Mouse (Mus musculus): ENCODE measurements around the gene Apoe. TPM values are rescaled to one million over a fixed set of nuclear protein-coding genes. Genes with fewer than 3 reads are reported as not detected.

The Apoe gene
- polyA plus RNA-seq, 1 experiment from 2014 or later = 404 TPM

DNA sequence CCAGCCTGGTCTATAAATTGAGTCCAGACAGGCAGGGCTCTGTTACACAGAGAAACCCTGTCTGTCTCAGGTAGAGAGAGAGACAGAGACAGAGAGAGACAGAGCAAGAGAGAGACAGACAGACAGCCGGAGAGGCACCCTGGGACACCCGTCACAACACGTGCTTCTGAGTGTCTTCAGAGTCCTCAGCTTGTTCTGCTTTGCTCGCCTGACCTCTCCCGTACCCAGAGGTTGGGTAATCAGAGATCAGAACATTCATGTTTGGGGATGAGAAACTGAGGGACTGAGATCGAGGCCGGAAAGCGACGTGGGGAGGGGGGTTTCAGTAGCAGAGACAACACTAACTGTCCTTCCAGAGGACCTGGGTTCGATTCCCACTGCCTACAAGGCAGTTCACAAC is 23.2 kb downstream of the Apoe start:
- no peaks in the 10 kb centered on the region for H3K27me3 ChIP-seq (ENCODE audit: insufficient read depth, low read length)
- H3K9me3 ChIP-seq (ENCODE audit: low read depth, low read length) = no peaks in the 10 kb centered on the region
- no peak overlapping the region for H3K9ac ChIP-seq
- DNase-seq (no peak), ATAC-seq (ENCODE audit: insufficient read depth) (no peak)
- no peaks in the 10 kb centered on the region for H3K36me3 ChIP-seq (ENCODE audit: insufficient read depth)
- no peak overlapping the region for H3K4me2 ChIP-seq
- no peak overlapping the region for H3K4me3 ChIP-seq (ENCODE audit: low read depth, low read length)
- TF ChIP-seq CTCF (IDR thresholded peaks at IDR 0.05; ENCODE audit: low read depth) = no peak
- 83% methylated on average over 10 of the region's 10 CpGs for whole genome bisulfite sequencing
- H3K4me1 ChIP-seq (ENCODE audit: insufficient read depth) = no peaks in the 10 kb centered on the region
- no peak overlapping the region for H3K27ac ChIP-seq (ENCODE audit: low read depth)

DNA sequence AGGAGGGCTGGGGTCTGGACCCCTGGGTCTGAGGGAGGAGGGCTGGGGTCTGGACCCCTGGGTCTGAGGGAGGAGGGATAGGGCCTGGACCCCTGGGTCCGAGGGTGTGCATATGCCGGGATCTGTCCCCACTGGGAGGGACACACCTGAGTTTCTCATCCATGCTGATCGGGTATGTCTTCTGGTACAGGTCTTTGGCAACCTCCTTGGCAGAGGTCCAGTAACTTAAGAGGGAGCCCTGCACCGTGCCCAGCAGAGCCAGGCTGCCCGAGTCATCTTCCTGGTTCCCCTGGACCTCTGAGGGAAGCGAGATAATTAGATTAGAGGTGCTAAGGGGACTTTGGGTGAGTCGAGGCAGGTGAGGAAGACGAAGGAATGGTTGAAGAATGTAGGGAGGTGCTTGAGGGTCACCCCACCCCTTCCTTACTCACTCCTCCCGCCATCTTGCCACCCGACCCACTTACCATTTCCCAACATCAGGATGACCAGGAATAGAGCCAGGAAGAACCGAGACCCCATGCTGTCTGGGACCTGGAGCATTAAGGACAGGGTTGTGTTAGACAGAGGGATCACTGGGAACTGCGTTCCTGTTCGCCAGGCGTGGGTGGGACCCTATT is 25.8 kb downstream of the Apoe start:
- H3K9ac ChIP-seq = no peak overlapping the region
- H3K4me3 ChIP-seq (ENCODE audit: low read depth, low read length) = no peak overlapping the region
- no peaks in the 10 kb centered on the region for H3K9me3 ChIP-seq (ENCODE audit: low read depth, low read length)
- no peak overlapping the region for H3K4me2 ChIP-seq
- H3K27ac ChIP-seq (ENCODE audit: low read depth) = no peak overlapping the region
- H3K36me3 ChIP-seq (ENCODE audit: insufficient read depth) = no peaks in the 10 kb centered on the region
- 0 out of 2 replicates have a peak, but pooled peaks cover 3% of the 10 kb centered on the region for H3K4me1 ChIP-seq (ENCODE audit: insufficient read depth)
- H3K27me3 ChIP-seq (ENCODE audit: insufficient read depth, low read length) = no peaks in the 10 kb centered on the region
- DNase-seq = no peak
- 54% methylated on average over 14 of the region's 14 CpGs for WGBS
- no peak for ATAC-seq (ENCODE audit: insufficient read depth)
- TF ChIP-seq CTCF (IDR thresholded peaks at IDR 0.05; ENCODE audit: low read depth) = no peak

DNA sequence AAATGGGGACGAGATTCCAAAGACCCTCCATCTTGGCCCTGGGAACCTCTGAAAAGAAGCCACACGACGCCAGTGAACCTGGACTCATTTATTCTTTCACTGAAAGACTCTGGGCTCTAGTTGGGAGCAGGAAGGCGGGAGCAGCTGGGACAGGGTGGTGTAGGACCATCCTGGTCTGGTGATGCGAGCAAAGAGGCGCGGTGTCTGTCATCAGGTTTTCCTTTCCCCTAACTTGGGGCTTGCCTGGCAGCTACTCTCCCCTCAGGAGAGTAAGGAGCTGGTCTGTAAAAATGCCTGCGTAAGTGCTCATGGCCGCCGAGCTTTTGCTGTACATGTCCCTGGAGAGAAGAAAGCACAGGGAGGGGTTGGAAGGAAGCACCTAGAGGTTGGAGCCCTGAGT is 27.5 kb downstream of the Apoe start:
- Histone ChIP-seq H3K4me1 (ENCODE audit: insufficient read depth) (0 out of 2 replicates have a peak, but pooled peaks cover 3% of the 10 kb centered on the region), H3K4me2 (no peak overlapping the region), H3K27me3 (ENCODE audit: insufficient read depth, low read length) (no peaks in the 10 kb centered on the region), H3K4me3 (ENCODE audit: low read depth, low read length) (no peak overlapping the region), H3K27ac (ENCODE audit: low read depth) (no peak overlapping the region), H3K36me3 (ENCODE audit: insufficient read depth) (no peaks in the 10 kb centered on the region), H3K9ac (no peak overlapping the region), H3K9me3 (ENCODE audit: low read depth, low read length) (no peaks in the 10 kb centered on the region)
- DNase-seq = no peak
- no peak for ATAC-seq (ENCODE audit: insufficient read depth)
- TF ChIP-seq CTCF (IDR thresholded peaks at IDR 0.05; ENCODE audit: low read depth) = no peak
- WGBS = 70% methylated on average over 10 of the region's 10 CpGs

DNA sequence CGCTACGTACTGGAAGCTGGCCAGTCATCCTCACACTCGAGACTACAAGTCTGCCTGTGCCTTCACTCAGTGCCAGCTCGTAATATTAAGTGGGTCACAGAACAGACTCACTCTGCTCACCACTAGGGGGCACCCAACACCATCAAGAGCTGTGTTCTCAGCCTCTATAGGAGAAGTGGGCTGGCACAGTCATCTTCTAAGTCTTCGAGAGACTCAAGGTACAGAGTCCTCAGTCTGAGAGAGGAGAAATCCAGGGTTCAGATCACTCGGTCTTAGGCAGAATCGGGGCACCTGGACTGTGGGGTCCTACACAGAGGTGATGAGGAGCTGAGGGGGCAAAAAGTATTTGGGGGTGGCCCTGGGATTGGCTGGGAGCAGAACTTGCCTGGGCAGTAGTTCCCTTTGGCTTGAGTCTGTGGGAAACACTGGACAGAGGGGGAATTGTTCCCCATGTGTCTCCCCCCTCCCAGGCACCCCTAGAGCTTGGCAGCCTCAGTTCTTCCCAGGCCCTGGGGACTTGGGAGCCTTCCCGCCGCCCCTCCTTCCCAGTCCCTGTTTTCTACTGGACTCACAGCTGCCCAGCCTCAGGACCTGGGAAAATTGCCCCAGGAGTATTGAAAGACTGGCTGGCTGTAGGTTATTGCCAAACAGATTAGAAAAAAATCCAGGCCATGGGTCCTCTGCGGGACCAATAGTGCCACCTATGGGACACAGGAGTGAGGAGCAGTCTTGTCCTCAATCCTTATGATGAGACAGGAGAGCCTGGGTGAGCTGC is 29.9 kb downstream of the Apoe start:
- H3K36me3 ChIP-seq (ENCODE audit: insufficient read depth) = no peaks in the 10 kb centered on the region
- DNase-seq (peak; percentile 98), ATAC-seq (ENCODE audit: insufficient read depth) (peak; percentile 82)
- WGBS = 6% methylated on average over 10 of the region's 10 CpGs
- no peaks in the 10 kb centered on the region for H3K27me3 ChIP-seq (ENCODE audit: insufficient read depth, low read length)
- peak overlapping the region; percentile 37; the same call in 1 of the 2 replicates for H3K9ac ChIP-seq
- H3K4me2 ChIP-seq = peak overlapping the region; percentile 46
- 0 out of 2 replicates have a peak, but pooled peaks cover 4% of the 10 kb centered on the region for H3K4me1 ChIP-seq (ENCODE audit: insufficient read depth)
- TF ChIP-seq CTCF (IDR thresholded peaks at IDR 0.05; ENCODE audit: low read depth) = peak; percentile 98
- H3K9me3 ChIP-seq (ENCODE audit: low read depth, low read length) = no peaks in the 10 kb centered on the region
- no peak overlapping the region for H3K4me3 ChIP-seq (ENCODE audit: low read depth, low read length)
- peak overlapping the region; percentile 42; the same call in 1 of the 2 replicates for H3K27ac ChIP-seq (ENCODE audit: low read depth)

DNA sequence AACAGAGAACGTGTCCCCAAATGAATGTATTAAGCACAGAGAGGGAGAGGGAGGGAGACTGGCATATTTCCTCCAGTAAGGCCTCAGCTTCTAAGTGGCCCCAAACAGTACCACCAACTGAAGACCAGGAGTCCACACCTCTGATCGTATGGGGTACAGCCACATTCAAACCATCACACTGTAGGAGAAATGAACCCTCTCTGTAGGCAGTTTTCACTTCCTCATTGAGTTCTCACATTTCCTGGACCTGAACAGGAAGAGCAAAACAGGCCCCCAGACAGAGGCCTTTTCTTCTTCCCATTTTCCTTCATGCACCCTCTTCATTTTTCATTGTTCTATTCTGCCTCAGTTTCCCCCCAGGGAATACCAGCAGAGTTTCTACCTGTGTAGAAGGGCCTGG is 31.6 kb downstream of the Apoe start:
- no peak overlapping the region for H3K27ac ChIP-seq (ENCODE audit: low read depth)

DNA sequence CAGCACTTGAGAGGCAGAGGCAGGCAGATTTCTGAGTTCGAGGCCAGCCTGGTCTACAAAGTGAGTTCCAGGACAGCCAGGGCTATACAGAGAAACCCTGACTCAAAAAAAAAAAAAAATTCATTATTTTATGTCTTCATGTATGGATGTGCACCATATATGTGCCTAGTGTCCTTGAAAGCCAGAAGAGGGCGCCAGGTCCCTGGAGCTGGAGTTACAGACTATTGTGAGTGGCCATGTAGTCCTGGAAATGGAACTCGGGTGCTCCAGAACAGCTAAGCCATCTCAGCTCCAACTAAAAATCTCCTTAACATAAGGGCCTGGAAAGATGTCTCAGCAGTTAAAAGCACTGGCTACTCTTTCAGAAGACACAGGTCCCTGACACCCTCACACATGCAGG is 32.2 kb downstream of the Apoe start:
- no peaks in the 10 kb centered on the region for H3K27me3 ChIP-seq (ENCODE audit: insufficient read depth, low read length)
- no peaks in the 10 kb centered on the region for H3K9me3 ChIP-seq (ENCODE audit: low read depth, low read length)
- TF ChIP-seq CTCF (IDR thresholded peaks at IDR 0.05; ENCODE audit: low read depth) = peak; percentile 25
- ATAC-seq (ENCODE audit: insufficient read depth) = no peak
- peaks cover 12% of the 10 kb centered on the region; the same call in 1 of the 2 replicates for H3K4me1 ChIP-seq (ENCODE audit: insufficient read depth)
- no peak overlapping the region for H3K9ac ChIP-seq
- WGBS = 54% methylated on average over 3 of the region's 3 CpGs
- H3K27ac ChIP-seq (ENCODE audit: low read depth) = no peak overlapping the region
- no peak overlapping the region; the same call in 1 of the 2 replicates for H3K4me2 ChIP-seq
- no peak overlapping the region for H3K4me3 ChIP-seq (ENCODE audit: low read depth, low read length)
- peak; percentile 13 for DNase-seq
- H3K36me3 ChIP-seq (ENCODE audit: insufficient read depth) = peaks cover 13% of the 10 kb centered on the region

More for the DNA sequence above, 31.6 kb downstream of the Apoe start:
- ATAC-seq (ENCODE audit: insufficient read depth) (no peak), DNase-seq (no peak)
- Histone ChIP-seq H3K4me1 (ENCODE audit: insufficient read depth) (peaks cover 12% of the 10 kb centered on the region; the same call in 1 of the 2 replicates), H3K36me3 (ENCODE audit: insufficient read depth) (peaks cover 6% of the 10 kb centered on the region; the same call in 1 of the 2 replicates), H3K27me3 (ENCODE audit: insufficient read depth, low read length) (no peaks in the 10 kb centered on the region), H3K4me3 (ENCODE audit: low read depth, low read length) (no peak overlapping the region), H3K9me3 (ENCODE audit: low read depth, low read length) (no peaks in the 10 kb centered on the region), H3K9ac (no peak overlapping the region), H3K4me2 (no peak overlapping the region)
- WGBS = 78% methylated on average over 2 of the region's 2 CpGs
- TF ChIP-seq CTCF (IDR thresholded peaks at IDR 0.05; ENCODE audit: low read depth) = no peak

Data from lung, embryonic 14.5 days (tissue).